Mouse (Mus musculus) erythroid progenitor cell, adult 5-6 weeks (primary cell): ENCODE measurements at regions not wholly inside any gene's neighbourhood (a gene's known extent, or its start where the extent isn't known, plus 50 kb on each side); places are given as distances from the start of the nearest gene placed in this dataset.
"Not testable (repeated sequence)": the region's sequence is repeated elsewhere in the genome, so short reads cannot be mapped to it uniquely, and the experiment has no call there.

Source experiments
- ATAC-seq: replicated peaks from 2 replicates; pipeline ENCODE4 v1.8.0; 2016; ENCODE audit warnings: moderate number of reproducible peaks, mild to moderate bottlenecking, moderate TSS enrichment, inconsistent platforms; ENCODE audit not compliant: poor library complexity, low FRiP score, severe bottlenecking

- no peak for ATAC-seq
Observed at GRCm38 (mm10) chr6:66367263-66367662, 167.9 kb upstream of the Mad2l1 start.

- ATAC-seq = no peak
Observed at GRCm38 (mm10) chr6:66381279-66381934, 153.8 kb upstream of the Mad2l1 start.

GRCm38 (mm10) chr6:66382347-66383010 lies 152.7 kb upstream of the Mad2l1 start:
- no peak for ATAC-seq

GRCm38 (mm10) chr6:66395147-66395546 lies 140.0 kb upstream of the Mad2l1 start:
- ATAC-seq = no peak

GRCm38 (mm10) chr6:66397411-66397810 lies 137.8 kb upstream of the Mad2l1 start:
- ATAC-seq = no peak

- no peak for ATAC-seq
Observed at GRCm38 (mm10) chr6:66398674-66399073, 136.5 kb upstream of the Mad2l1 start.

GRCm38 (mm10) chr6:66399091-66399755 lies 136.0 kb upstream of the Mad2l1 start:
- ATAC-seq = no peak

- ATAC-seq = no peak
Observed at GRCm38 (mm10) chr6:66401468-66401867, 133.7 kb upstream of the Mad2l1 start.

- ATAC-seq = no peak
Observed at GRCm38 (mm10) chr6:66401868-66402440, 133.2 kb upstream of the Mad2l1 start.

- no peak for ATAC-seq
Observed at GRCm38 (mm10) chr6:66414822-66415221, 120.4 kb upstream of the Mad2l1 start.

GRCm38 (mm10) chr6:66419452-66420041 lies 115.6 kb upstream of the Mad2l1 start:
- ATAC-seq = no peak

- ATAC-seq = no peak
Observed at GRCm38 (mm10) chr6:66428370-66428769, 106.8 kb upstream of the Mad2l1 start.

- not testable (repeated sequence) for ATAC-seq
Observed at GRCm38 (mm10) chr6:66450408-66450807, 84.8 kb upstream of the Mad2l1 start.

GRCm38 (mm10) chr6:66458172-66458571 lies 77.0 kb upstream of the Mad2l1 start:
- ATAC-seq = no peak

GRCm38 (mm10) chr6:66464540-66464939 lies 70.7 kb upstream of the Mad2l1 start:
- no peak for ATAC-seq

GRCm38 (mm10) chr6:66465137-66465853 lies 69.9 kb upstream of the Mad2l1 start:
- ATAC-seq = no peak

GRCm38 (mm10) chr6:66466757-66467156 lies 68.4 kb upstream of the Mad2l1 start:
- no peak for ATAC-seq

GRCm38 (mm10) chr6:66470627-66471249 lies 64.5 kb upstream of the Mad2l1 start:
- 0 out of 2 replicates have a peak, but pooled peaks have one; percentile 25 for ATAC-seq

- ATAC-seq = no peak
Observed at GRCm38 (mm10) chr6:66471786-66472185, 63.4 kb upstream of the Mad2l1 start.
